20 mouse cellular contexts compared by ENCODE assay signal in the genomic region with DNA sequence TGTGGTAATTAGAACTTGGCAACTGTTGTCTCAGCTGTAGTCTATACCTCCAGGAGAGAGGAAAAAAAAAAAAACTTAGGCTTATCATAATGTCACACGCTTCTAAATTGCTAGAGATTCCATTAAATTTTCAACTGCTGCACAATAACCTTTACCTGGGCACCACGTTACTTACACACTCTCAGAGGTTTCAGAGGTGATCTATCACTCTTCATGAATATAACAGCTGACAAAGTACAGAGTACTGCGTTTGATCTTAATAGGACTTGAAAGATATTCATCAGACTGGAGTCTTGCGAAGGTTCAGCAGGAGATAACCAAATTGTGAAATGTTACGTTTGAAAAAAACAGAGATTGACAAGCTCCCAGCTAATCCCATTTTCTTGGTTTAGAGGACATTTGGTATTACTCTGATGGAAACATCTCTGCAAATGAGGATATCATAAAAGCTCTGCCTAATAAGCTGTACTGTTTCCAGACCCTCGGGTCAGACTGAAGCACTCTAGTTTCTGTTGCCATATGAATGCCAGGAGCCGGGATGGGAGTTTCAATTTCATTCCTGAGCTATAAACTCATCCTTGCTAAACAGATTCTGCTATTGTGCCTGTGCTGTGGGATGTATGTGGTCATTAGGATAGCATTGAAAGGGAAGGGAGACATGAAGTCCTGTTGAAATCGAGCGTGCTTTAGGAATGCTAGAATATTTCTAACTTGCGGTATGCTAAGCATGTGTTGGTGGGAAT.
DNase-seq lines count a peak whose midpoint lies in the region; ATAC-seq and TF ChIP-seq lines count a peak whose summit lies in the region.
"Had no signal": no experiment of that assay in that cellular context is flagged by ENCODE, and none has a peak within 500 bp of the region (broad histone marks: within the 10 kb centered on the region; RNA-seq: fewer than 3 reads in every experiment).

No protein-coding gene starts in this region.

- H3K4me2 ChIP-seq in forebrain, embryonic 14.5 days (ENCODE audit: low read length): no peak overlapping the region
- no peak overlapping the region for H3K4me2 ChIP-seq in forebrain, postnatal 0 days (ENCODE audit: low read depth)
- no peak overlapping the region for H3K4me2 ChIP-seq in limb, embryonic 13.5 days (replicated peaks)
- H3K4me2 ChIP-seq in myocyte (ENCODE audit: low read depth): peak overlapping the region; percentile 46
- H3K4me2 ChIP-seq: embryonic facial prominence, embryonic 12.5 days; heart, embryonic 15.5 days; liver, embryonic 11.5 days had no signal

- H3K4me1 ChIP-seq in forebrain, embryonic 14.5 days (ENCODE audit: control insufficient read depth, insufficient read depth, low read length): peaks cover 2% of the 10 kb centered on the region; the same call in 1 of the 2 replicates
- 0 out of 2 replicates have a peak, but pooled peaks cover 4% of the 10 kb centered on the region for H3K4me1 ChIP-seq in forebrain, postnatal 0 days (ENCODE audit: insufficient read depth)
- H3K4me1 ChIP-seq in limb, embryonic 13.5 days: no peaks in the 10 kb centered on the region
- no peaks in the 10 kb centered on the region for H3K4me1 ChIP-seq in limb, embryonic 10.5 days
- peaks cover 2% of the 10 kb centered on the region for H3K4me1 ChIP-seq in embryonic fibroblast, embryonic 13.5 days (ENCODE audit: control insufficient read depth, insufficient read depth, low read length)
- H3K4me1 ChIP-seq: embryonic facial prominence, embryonic 12.5 days; heart, embryonic 15.5 days had no signal

- no peaks in the 10 kb centered on the region for H3K36me3 ChIP-seq in forebrain, embryonic 14.5 days (ENCODE audit: control insufficient read depth, insufficient read depth, low read length)
- no peaks in the 10 kb centered on the region for H3K36me3 ChIP-seq in forebrain, postnatal 0 days (ENCODE audit: insufficient read depth)
- no peaks in the 10 kb centered on the region for H3K36me3 ChIP-seq in limb, embryonic 13.5 days
- H3K36me3 ChIP-seq in limb, embryonic 10.5 days: no peaks in the 10 kb centered on the region
- H3K36me3 ChIP-seq in myocyte (ENCODE audit: control insufficient read depth, insufficient read depth): no peaks in the 10 kb centered on the region
- H3K36me3 ChIP-seq: embryonic facial prominence, embryonic 12.5 days; heart, embryonic 15.5 days had no signal

- TF ChIP-seq CTCF in forebrain, postnatal 0 days (IDR thresholded peaks at IDR 0.05; ENCODE audit: low read depth): no peak
- TF ChIP-seq CTCF in embryonic fibroblast, embryonic 13.5 days (IDR thresholded peaks at IDR 0.05; ENCODE audit: borderline replicate concordance, insufficient read depth, low read length): no peak
- TF ChIP-seq CTCF in layer of hippocampus, adult 2 months (conservative IDR thresholded peaks at IDR 0.05): no peak

- WGBS in forebrain, embryonic 14.5 days: 71% methylated on average over 10 of the region's 10 CpGs
- WGBS in forebrain, postnatal 0 days: 58% methylated on average over 10 of the region's 10 CpGs
- WGBS in limb, embryonic 13.5 days: 55% methylated on average over 10 of the region's 10 CpGs
- WGBS in limb, embryonic 10.5 days: 75% methylated on average over 10 of the region's 10 CpGs

- no peaks in the 10 kb centered on the region for H3K79me2 ChIP-seq in myocyte (ENCODE audit: control insufficient read depth, insufficient read depth)

- H3K27ac ChIP-seq in forebrain, embryonic 14.5 days (ENCODE audit: low read depth, low read length): no peak overlapping the region
- no peak overlapping the region for H3K27ac ChIP-seq in forebrain, postnatal 0 days (ENCODE audit: low read depth, low read length)
- no peak overlapping the region for H3K27ac ChIP-seq in limb, embryonic 13.5 days
- no peak overlapping the region for H3K27ac ChIP-seq in limb, embryonic 10.5 days
- H3K27ac ChIP-seq in embryonic fibroblast, embryonic 13.5 days (ENCODE audit: insufficient read depth, low read length): peak overlapping the region; percentile 61; the same call in 1 of the 2 replicates
- no peak overlapping the region for H3K27ac ChIP-seq in layer of hippocampus, adult 2 months
- H3K27ac ChIP-seq: embryonic facial prominence, embryonic 12.5 days; heart, embryonic 15.5 days; hindbrain, postnatal 0 days had no signal

- H3K4me3 ChIP-seq in forebrain, embryonic 14.5 days (ENCODE audit: low read depth, low read length): no peak overlapping the region
- no peak overlapping the region for H3K4me3 ChIP-seq in forebrain, postnatal 0 days (ENCODE audit: low read depth, low read length)
- H3K4me3 ChIP-seq in limb, embryonic 13.5 days: no peak overlapping the region
- no peak overlapping the region for H3K4me3 ChIP-seq in limb, embryonic 10.5 days
- no peak overlapping the region for H3K4me3 ChIP-seq in embryonic fibroblast, embryonic 13.5 days (ENCODE audit: insufficient read depth, low read length)
- H3K4me3 ChIP-seq in myocyte: no peak overlapping the region
- no peak overlapping the region for H3K4me3 ChIP-seq in layer of hippocampus, adult 2 months
- H3K4me3 ChIP-seq: embryonic facial prominence, embryonic 12.5 days; heart, embryonic 15.5 days had no signal

- H3K9ac ChIP-seq in forebrain, embryonic 14.5 days (ENCODE audit: low read length): no peak overlapping the region
- no peak overlapping the region for H3K9ac ChIP-seq in forebrain, postnatal 0 days
- H3K9ac ChIP-seq in limb, embryonic 13.5 days: no peak overlapping the region
- H3K9ac ChIP-seq: embryonic facial prominence, embryonic 12.5 days; heart, embryonic 15.5 days had no signal

- H3K9me3 ChIP-seq in forebrain, embryonic 14.5 days (replicated peaks; ENCODE audit: control insufficient read depth, low read length): no peaks in the 10 kb centered on the region
- H3K9me3 ChIP-seq in forebrain, postnatal 0 days (ENCODE audit: low read length): no peaks in the 10 kb centered on the region
- no peaks in the 10 kb centered on the region for H3K9me3 ChIP-seq in limb, embryonic 13.5 days
- no peaks in the 10 kb centered on the region for H3K9me3 ChIP-seq in limb, embryonic 10.5 days (replicated peaks)
- H3K9me3 ChIP-seq: embryonic facial prominence, embryonic 12.5 days; heart, embryonic 15.5 days had no signal

- ATAC-seq in forebrain, embryonic 14.5 days: no peak
- no peak for ATAC-seq in forebrain, postnatal 0 days
- 0 out of 2 replicates have a peak, but pooled peaks have one; percentile 24 for ATAC-seq in limb, embryonic 13.5 days (ENCODE audit: low FRiP score, low read depth)
- ATAC-seq: hindbrain, postnatal 0 days had no signal

- no peak overlapping the region for H3ac ChIP-seq in myocyte (ENCODE audit: control insufficient read depth, insufficient read length)

- peak; percentile 49 for DNase-seq in forebrain, embryonic 14.5 days (ENCODE audit: low spot score)
- DNase-seq in forebrain, postnatal 0 days: no peak
- DNase-seq in limb, embryonic 10.5 days (ENCODE audit: low spot score): no peak
- no peak for DNase-seq in testis, postnatal 14 days (ENCODE audit: low spot score)
- no peak for DNase-seq in layer of hippocampus, adult 2 months (ENCODE audit: low spot score in 2 of 2)
- DNase-seq: adrenal gland, postnatal 10 days; cerebellum, adult 8-10 months; kidney, adult 8-10 months; kidney, postnatal 25 days; lung, adult 2 months; right cerebral cortex, postnatal 4 days; thymus, postnatal 4 days had no signal

- no peaks in the 10 kb centered on the region for H3K27me3 ChIP-seq in forebrain, embryonic 14.5 days (replicated peaks; ENCODE audit: control insufficient read depth, insufficient read depth, low read length)
- H3K27me3 ChIP-seq in forebrain, postnatal 0 days (ENCODE audit: insufficient read depth, low read length): no peaks in the 10 kb centered on the region
- no peaks in the 10 kb centered on the region for H3K27me3 ChIP-seq in limb, embryonic 13.5 days
- no peaks in the 10 kb centered on the region for H3K27me3 ChIP-seq in limb, embryonic 10.5 days (ENCODE audit: low read depth, poor library complexity, severe bottlenecking)
- no peaks in the 10 kb centered on the region for H3K27me3 ChIP-seq in myocyte (ENCODE audit: control insufficient read depth, insufficient read depth, insufficient read length)
- H3K27me3 ChIP-seq: CH12.LX; embryonic facial prominence, embryonic 12.5 days; heart, embryonic 15.5 days had no signal

- TF ChIP-seq POLR2A in embryonic fibroblast, embryonic 13.5 days (IDR thresholded peaks at IDR 0.05; ENCODE audit: low read depth, low read length): no peak
- no peak for TF ChIP-seq POLR2A in myocyte (IDR thresholded peaks at IDR 0.05; ENCODE audit: insufficient read length, low read depth)

TF ChIP-seq in myocyte, 11 proteins besides CTCF, POLR2A, EP300 and RAD21:
- TF ChIP-seq REST (IDR thresholded peaks at IDR 0.05; ENCODE audit: insufficient read depth, insufficient read length): no peak
